Mouse (Mus musculus) inflammation-experienced regulatory T-cells, adult 6 months (primary cell): ENCODE data around the gene Vmn1r223. TPM values are rescaled to one million over a fixed set of nuclear protein-coding genes. Genes with fewer than 3 reads are reported as not detected.

Experiments
- polyA plus RNA-seq, 3 experiments: library from polyadenylated mRNA; unstranded; fragments of 100-300 nt; shearing (Covaris generic); gene quantifications; one replicate each; pipeline ENCODE4 v1.2.1; 2017

Gene Vmn1r223
- polyA plus RNA-seq, 3 experiments from 2014 or later: not detected

Other genes starting within 250 kb of the Vmn1r223 start
- not detected for gene Vmn1r213, start 239.5 kb upstream of the Vmn1r223 start, polyA plus RNA-seq
- gene Vmn1r214, start 216.7 kb upstream of the Vmn1r223 start, polyA plus RNA-seq: under 1 TPM in 1 of 3 experiments, not detected in 2; 0.52 TPM
- gene Vmn1r215, start 179.1 kb upstream of the Vmn1r223 start, polyA plus RNA-seq: not detected
- gene Vmn1r217, start 128.9 kb upstream of the Vmn1r223 start, polyA plus RNA-seq: not detected
- gene Vmn1r218, start 114.0 kb upstream of the Vmn1r223 start, polyA plus RNA-seq: under 1 TPM in 2 of 3 experiments, not detected in 1; 0.04 to 0.05 TPM
- gene Vmn1r219, start 87.8 kb upstream of the Vmn1r223 start, polyA plus RNA-seq: not detected
- not detected for gene Vmn1r220, start 59.2 kb upstream of the Vmn1r223 start, polyA plus RNA-seq
- gene Vmn1r221, start 33.0 kb upstream of the Vmn1r223 start, polyA plus RNA-seq: not detected
- not detected for gene Vmn1r222, start 11.2 kb upstream of the Vmn1r223 start, polyA plus RNA-seq
- 10 to 100 TPM; 28.6 to 33.1 (median 30.2) TPM for gene Zfp322a, start 122.1 kb downstream of the Vmn1r223 start, polyA plus RNA-seq
- 10 to 100 TPM; 11.3 to 13.4 (median 12.2) TPM for gene Abt1, start 176.7 kb downstream of the Vmn1r223 start, polyA plus RNA-seq
- not detected for gene Btn1a1, start 218.8 kb downstream of the Vmn1r223 start, polyA plus RNA-seq
- gene Btn2a2, start 241.7 kb downstream of the Vmn1r223 start, polyA plus RNA-seq: not detected